ENCODE assay signal across 8 mouse cellular contexts in the genomic region with DNA sequence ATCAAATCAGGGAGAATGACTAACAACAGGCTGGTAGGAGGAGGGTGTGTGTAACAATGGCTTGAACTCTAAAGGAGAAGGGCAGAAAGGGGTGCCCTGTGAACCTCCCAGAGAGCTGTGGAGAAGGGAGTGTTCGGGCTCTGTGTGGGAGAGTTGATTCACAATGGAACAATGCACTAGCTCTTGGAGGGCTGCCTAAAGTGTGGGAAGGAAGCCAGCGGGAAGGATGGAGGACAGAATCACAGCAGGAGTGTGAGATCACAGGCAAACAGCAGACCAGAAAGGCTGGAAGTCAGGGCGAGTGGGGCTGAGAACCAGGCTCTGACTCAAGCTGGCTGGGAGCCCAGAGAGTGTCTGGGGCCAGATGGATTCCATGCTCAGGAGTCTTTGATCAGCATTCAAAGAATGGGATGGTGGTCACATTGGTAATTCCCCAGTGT. TPM values are rescaled to one million over a fixed set of nuclear protein-coding genes. Genes with fewer than 3 reads are reported as not detected.
DNase-seq lines count a peak whose midpoint lies in the region; ATAC-seq and TF ChIP-seq lines count a peak whose summit lies in the region.

No protein-coding gene starts in this region.

- peak; percentile 34 for DNase-seq in ES-E14 (ENCODE audit: low read depth, low spot score)
- DNase-seq in brain, adult 2 months (ENCODE audit: low read depth, low spot score), result peak; percentile 98
- DNase-seq in frontal cortex, postnatal 25 days (ENCODE audit: low spot score in 2 of 2), result peak; percentile 46 to 61
- DNase-seq in hindbrain, embryonic 11.5 days (ENCODE audit: low spot score), result no peak
- peak; percentile 81 to 85 for DNase-seq in layer of hippocampus, postnatal 10 days (ENCODE audit: low spot score in 2 of 2)
- DNase-seq in midbrain, embryonic 11.5 days (ENCODE audit: low spot score, missing footprints), result peak; percentile 75
- DNase-seq in telencephalon, adult 2 months (ENCODE audit: low read depth, low spot score), result peak; percentile 83
- no peak for DNase-seq in thymus, postnatal 36 days

- no peak overlapping the region for H3K9ac ChIP-seq in ES-E14 (ENCODE audit: insufficient read depth, low read depth, low read length, poor library complexity, severe bottlenecking)
- H3K9ac ChIP-seq in hindbrain, embryonic 11.5 days (ENCODE audit: low read depth, low read length), result no peak overlapping the region
- no peak overlapping the region for H3K9ac ChIP-seq in midbrain, embryonic 11.5 days (ENCODE audit: low read length)

- no peak overlapping the region for H3K4me3 ChIP-seq in ES-E14 (ENCODE audit: insufficient read depth in 1 of 2, low read depth in 1 of 2, low read length in 2 of 2, poor library complexity in 1 of 2, severe bottlenecking in 1 of 2)
- H3K4me3 ChIP-seq in hindbrain, embryonic 11.5 days (ENCODE audit: low read depth, low read length), result no peak overlapping the region
- H3K4me3 ChIP-seq in midbrain, embryonic 11.5 days (ENCODE audit: low read depth, low read length), result no peak overlapping the region

- H3K27ac ChIP-seq in ES-E14 (ENCODE audit: insufficient read depth, low read depth, low read length, poor library complexity, severe bottlenecking), result no peak overlapping the region
- no peak overlapping the region for H3K27ac ChIP-seq in hindbrain, embryonic 11.5 days (ENCODE audit: low read depth, low read length)
- H3K27ac ChIP-seq in midbrain, embryonic 11.5 days (ENCODE audit: low read depth, low read length), result no peak overlapping the region

- peak; percentile 49; the same call in 1 of the 2 replicates for ATAC-seq in hindbrain, embryonic 11.5 days (ENCODE audit: low FRiP score)
- ATAC-seq in midbrain, embryonic 11.5 days (ENCODE audit: low FRiP score), result no peak

- no peak overlapping the region for H3K4me2 ChIP-seq in hindbrain, embryonic 11.5 days (replicated peaks; ENCODE audit: low read depth, low read length)
- H3K4me2 ChIP-seq in midbrain, embryonic 11.5 days, result no peak overlapping the region

- WGBS in hindbrain, embryonic 11.5 days, result 7% methylated on average over 3 of the region's 3 CpGs
- 17% methylated on average over 3 of the region's 3 CpGs for WGBS in midbrain, embryonic 11.5 days

- H3K9me3 ChIP-seq in ES-E14 (ENCODE audit: control insufficient read depth, insufficient read depth, low read depth, low read length), result no peaks in the 10 kb centered on the region
- H3K9me3 ChIP-seq in hindbrain, embryonic 11.5 days (ENCODE audit: control insufficient read depth, low read length), result no peaks in the 10 kb centered on the region
- H3K9me3 ChIP-seq in midbrain, embryonic 11.5 days (ENCODE audit: control insufficient read depth, low read length), result no peaks in the 10 kb centered on the region

- no peaks in the 10 kb centered on the region for H3K4me1 ChIP-seq in ES-E14 (ENCODE audit: control insufficient read depth in 2 of 2, insufficient read depth in 2 of 2, low read length in 2 of 2, poor library complexity in 1 of 2)
- H3K4me1 ChIP-seq in hindbrain, embryonic 11.5 days (replicated peaks; ENCODE audit: control insufficient read depth, insufficient read depth, low read length), result no peaks in the 10 kb centered on the region
- H3K4me1 ChIP-seq in midbrain, embryonic 11.5 days (ENCODE audit: control insufficient read depth, insufficient read depth, low read length), result peaks cover 5% of the 10 kb centered on the region; the same call in 1 of the 2 replicates

- no peaks in the 10 kb centered on the region for H3K27me3 ChIP-seq in hindbrain, embryonic 11.5 days (ENCODE audit: control insufficient read depth, insufficient read depth, low read length)
- no peaks in the 10 kb centered on the region for H3K27me3 ChIP-seq in midbrain, embryonic 11.5 days (ENCODE audit: control insufficient read depth, insufficient read depth, low read length)

- in situ Hi-C loops in ES-E14 (cut with MboI; ENCODE audit: low sequenced_read_pairs in 2 of 2, unreplicated experiment in 2 of 2), result no loop called here

- H3K36me3 ChIP-seq in ES-E14 (ENCODE audit: control insufficient read depth, insufficient read depth, low read length, poor library complexity, severe bottlenecking), result no peaks in the 10 kb centered on the region
- H3K36me3 ChIP-seq in hindbrain, embryonic 11.5 days (ENCODE audit: control insufficient read depth, insufficient read depth, low read length), result no peaks in the 10 kb centered on the region
- H3K36me3 ChIP-seq in midbrain, embryonic 11.5 days (ENCODE audit: control insufficient read depth, insufficient read depth, low read length), result no peaks in the 10 kb centered on the region

TF ChIP-seq in ES-E14, 5 proteins besides CTCF, POLR2A, EP300 and RAD21:
- TF ChIP-seq MAFK (IDR thresholded peaks at IDR 0.05; ENCODE audit: insufficient read depth, low read depth, low read length), result no peak
- TF ChIP-seq CHD2 (IDR thresholded peaks at IDR 0.05; ENCODE audit: low read depth, low read length), result no peak
- no peak for TF ChIP-seq ZC3H11A (IDR thresholded peaks at IDR 0.05; ENCODE audit: borderline replicate concordance, low read depth, low read length)
- no peak for TF ChIP-seq ZNF384 (IDR thresholded peaks at IDR 0.05; ENCODE audit: low read depth, low read length)
- no peak for TF ChIP-seq HCFC1 (IDR thresholded peaks at IDR 0.05; ENCODE audit: borderline replicate concordance, insufficient read depth, low read length)

RNA-seq across cellular contexts. Expression of gene Tec, which starts 12.6 kb away (rescaled TPM):
- 2.1 and 4.7 TPM in 2 replicates for total RNA-seq in ES-E14 (2012; rRNA removed)
- 5.3 and 5.4 TPM in 2 replicates for polyA plus RNA-seq in hindbrain, embryonic 11.5 days (2014; fragmentation: Nextera tagmentation; extraction: Ambion mirVana)
- total RNA-seq in layer of hippocampus, postnatal 10 days (2021), result 1 to 10 TPM; 2.1 to 2.4 TPM
- 3.3 and 4.5 TPM in 2 replicates for polyA plus RNA-seq in midbrain, embryonic 11.5 days (2014; fragmentation: Nextera tagmentation; extraction: Ambion mirVana)

RNA-seq across cellular contexts. Expression of gene Slain2, which starts 58.4 kb away (rescaled TPM):
- 23.0 and 24.5 TPM in 2 replicates for total RNA-seq in ES-E14 (2012; rRNA removed)
- 26.4 and 26.7 TPM in 2 replicates for polyA plus RNA-seq in hindbrain, embryonic 11.5 days (2014; fragmentation: Nextera tagmentation; extraction: Ambion mirVana)
- total RNA-seq in layer of hippocampus, postnatal 10 days (2021), result 10 to 100 TPM; 31.2 to 33.4 TPM
- 27.5 and 28.2 TPM in 2 replicates for polyA plus RNA-seq in midbrain, embryonic 11.5 days (2014; fragmentation: Nextera tagmentation; extraction: Ambion mirVana)

Comparison
In these comparisons a context has a peak if more than half of its experiments do, and no peak if none do; other contexts are left out.
1. DNase-seq: peak in ES-E14 (single experiment), brain, adult 2 months (single experiment), frontal cortex, postnatal 25 days (2 of 2), layer of hippocampus, postnatal 10 days (2 of 2), midbrain, embryonic 11.5 days (single experiment) and telencephalon, adult 2 months (single experiment); none in hindbrain, embryonic 11.5 days (single experiment) and thymus, postnatal 36 days (0 of 2).